Mouse (Mus musculus) G1E (cell line): ENCODE data around the gene Dock10. TPM values are rescaled to one million over a fixed set of nuclear protein-coding genes. Genes with fewer than 3 reads are reported as not detected.

ENCODE experiments used
- ATAC-seq: 2 replicates; pipeline ENCODE4 v1.8.0; 2016; ENCODE audit warnings: mild to moderate bottlenecking; ENCODE audit not compliant: insufficient number of reproducible peaks, poor library complexity, low FRiP score, severe bottlenecking; ENCODE audit errors: extremely low read depth
- DNase-seq: peaks from one replicate; pipeline ENCODE4 v3.0.0; 2012; ENCODE audit warnings: low spot score
- H3K27me3 ChIP-seq: 2 replicates; pipeline ENCODE4 v1.6.1; 2012; ENCODE audit warnings: mild to moderate bottlenecking, low read length, inconsistent platforms; ENCODE audit not compliant: insufficient read depth
- H3K36me3 ChIP-seq: replicated peaks from 2 replicates; pipeline ENCODE3; 2012; ENCODE audit warnings: mild to moderate bottlenecking, inconsistent platforms
- H3K4me1 ChIP-seq: 2 replicates; pipeline ENCODE4 v1.6.1; 2012; ENCODE audit warnings: low read depth, low read length, inconsistent platforms, mixed read lengths; ENCODE audit not compliant: insufficient read depth
- H3K4me3 ChIP-seq: 2 replicates; pipeline ENCODE4 v1.5.1; 2012; ENCODE audit warnings: low read depth, mild to moderate bottlenecking, inconsistent platforms, low read length, moderate library complexity, mixed read lengths
- H3K9me3 ChIP-seq: replicated peaks from 2 replicates; pipeline ENCODE4 v1.6.1; 2012; ENCODE audit warnings: inconsistent platforms
- CTCF ChIP-seq: IDR thresholded peaks from 2 replicates; pipeline ENCODE4 v1.5.1; 2012; ENCODE audit warnings: low read depth, low read length, inconsistent platforms, mixed read lengths
- GATA1 ChIP-seq: IDR thresholded peaks from 2 replicates; pipeline ENCODE4 v1.6.1; 2012; ENCODE audit warnings: borderline replicate concordance, low read length, inconsistent platforms, mixed read lengths
- GATA2 ChIP-seq: IDR thresholded peaks from 2 replicates; pipeline ENCODE4 v1.6.1; 2012; ENCODE audit warnings: low read depth, low read length, inconsistent platforms, borderline replicate concordance
- POLR2AphosphoS5 ChIP-seq: IDR thresholded peaks from 2 replicates; pipeline ENCODE4 v1.6.1; 2012; ENCODE audit warnings: low read depth, low read length, inconsistent platforms; ENCODE audit not compliant: insufficient replicate concordance
- TAL1 ChIP-seq: conservative IDR thresholded peaks from 2 replicates; pipeline ENCODE4 v1.6.1; 2012; ENCODE audit warnings: low read depth, low read length, inconsistent platforms, mixed read lengths
- polyA plus RNA-seq: library from polyadenylated mRNA; stranded (reverse); fragments of >175 nt; gene quantifications from 2 replicates; pipeline ENCODE4 v1.2.3, GENCODE M21; 2012
- total RNA-seq, 2 experiments: library from RNA; stranded (forward) in 1 of 2; stranded (reverse) in 1 of 2; fragments of 200-1000 nt in 1 of 2; fragments of >200 nt in 1 of 2; fragmentation: Nextera tagmentation in 1 of 2; gene quantifications; 2 replicates each; pipeline ENCODE4 v1.2.3; 2014 to 2017

The Dock10 gene
- total and polyA plus RNA-seq, 3 experiments, result 0.76 TPM; not detected in 2

DNA sequence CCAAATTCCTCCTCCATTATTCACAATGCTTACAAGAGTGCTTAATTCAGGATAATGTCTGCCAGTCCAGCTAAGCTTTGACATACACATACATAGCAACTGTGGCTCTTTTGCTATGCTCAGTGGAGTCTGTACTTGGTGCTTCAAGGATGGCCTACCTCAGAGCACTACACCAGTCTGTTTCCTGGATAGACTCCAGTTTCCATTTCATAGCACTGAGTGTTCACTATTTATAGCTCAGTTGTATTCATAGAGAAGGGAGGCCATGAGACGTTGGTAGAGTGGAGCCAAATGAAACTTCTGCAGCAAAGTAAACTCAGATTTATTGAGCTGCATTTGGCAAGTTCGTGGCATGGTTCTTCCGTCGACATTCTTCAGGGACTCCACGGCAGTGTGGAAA is 274.9 kb downstream of the Dock10 start:
- H3K4me1 ChIP-seq, result no peaks in the 10 kb centered on the region
- peaks cover 7% of the 10 kb centered on the region; the same call in 1 of the 2 replicates for H3K9me3 ChIP-seq
- TF ChIP-seq POLR2AphosphoS5, result no peak
- no peak for TF ChIP-seq TAL1
- no peak for TF ChIP-seq GATA2
- no peak for TF ChIP-seq GATA1
- TF ChIP-seq CTCF, result no peak
- DNase-seq (no peak), ATAC-seq (no peak)
- no peaks in the 10 kb centered on the region for H3K36me3 ChIP-seq
- no peak overlapping the region for H3K4me3 ChIP-seq
- no peaks in the 10 kb centered on the region for H3K27me3 ChIP-seq

DNA sequence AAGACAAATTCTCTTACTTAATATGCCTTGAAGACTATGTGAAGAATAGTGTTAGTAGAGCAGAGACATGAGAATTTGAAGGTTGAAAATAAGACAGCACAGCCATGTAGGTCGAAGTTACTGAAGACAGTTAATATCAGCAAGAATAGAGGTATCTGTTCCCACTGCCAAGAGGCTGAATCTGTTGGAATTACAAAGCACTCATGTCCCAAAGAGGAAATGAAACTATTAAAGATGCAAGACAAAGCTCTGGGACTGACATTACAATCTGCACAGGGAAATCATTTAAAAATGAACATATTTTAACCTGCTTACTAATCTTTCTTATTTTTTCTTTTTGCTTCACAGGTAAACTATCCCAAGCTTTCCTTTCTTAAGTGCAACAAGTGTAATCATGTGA is 283.4 kb downstream of the Dock10 start:
- Histone ChIP-seq H3K4me1 (no peaks in the 10 kb centered on the region), H3K36me3 (no peaks in the 10 kb centered on the region), H3K4me3 (no peak overlapping the region), H3K9me3 (peaks cover 3% of the 10 kb centered on the region; the same call in 1 of the 2 replicates), H3K27me3 (no peaks in the 10 kb centered on the region)
- DNase-seq, result no peak
- no peak for ATAC-seq
- no peak for TF ChIP-seq POLR2AphosphoS5
- no peak for TF ChIP-seq GATA1
- no peak for TF ChIP-seq TAL1
- TF ChIP-seq GATA2, result no peak
- TF ChIP-seq CTCF, result no peak

DNA sequence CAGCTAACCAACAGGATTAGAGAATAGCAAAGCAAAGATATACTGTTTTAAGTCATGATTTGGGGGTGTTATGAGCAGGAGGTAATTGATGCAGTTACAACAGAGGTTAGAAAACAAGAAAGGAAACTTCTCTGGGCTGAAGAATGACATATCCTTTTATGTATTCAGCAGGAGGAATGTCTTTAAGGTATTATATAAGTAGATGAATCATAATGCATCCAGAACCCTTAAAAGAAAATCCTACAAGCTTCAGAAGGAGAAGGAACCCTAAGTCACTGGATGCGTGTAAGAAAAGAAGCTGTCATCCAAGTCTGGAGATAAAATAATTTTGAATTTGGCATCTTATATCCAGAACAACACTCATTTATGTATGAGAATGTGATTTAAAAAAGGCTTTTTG is 285.9 kb downstream of the Dock10 start:
- TF ChIP-seq GATA1, result no peak
- no peak for TF ChIP-seq CTCF
- TF ChIP-seq TAL1, result no peak
- no peak for TF ChIP-seq GATA2
- TF ChIP-seq POLR2AphosphoS5, result no peak
- ATAC-seq (no peak), DNase-seq (no peak)
- Histone ChIP-seq H3K9me3 (peaks cover 3% of the 10 kb centered on the region; the same call in 1 of the 2 replicates), H3K27me3 (no peaks in the 10 kb centered on the region), H3K36me3 (no peaks in the 10 kb centered on the region), H3K4me1 (no peaks in the 10 kb centered on the region), H3K4me3 (no peak overlapping the region)

DNA sequence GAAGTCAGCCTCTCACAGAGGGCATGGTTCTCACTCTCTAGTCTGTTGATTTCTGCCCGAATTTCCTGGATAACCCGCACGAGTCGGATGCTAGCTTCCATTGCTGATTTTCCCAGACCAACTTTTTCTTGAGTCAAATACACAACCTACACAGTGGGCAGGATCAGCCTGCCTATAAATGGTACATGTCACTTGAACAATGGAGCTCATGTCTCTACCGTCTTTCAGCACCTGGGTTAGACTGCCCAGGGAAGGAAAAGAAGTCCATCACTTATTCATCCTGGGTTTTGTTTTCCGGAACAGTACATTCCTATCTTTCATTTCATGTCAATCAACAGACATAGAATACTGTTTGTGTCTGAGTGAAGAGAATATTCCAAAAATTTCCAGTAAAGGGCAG is 297.0 kb downstream of the Dock10 start, which contains the start of gene Gm45261:
Gene Gm45261 (minus strand): TSS at position 101 of the 400 bp plus-strand sequence.
- Histone ChIP-seq H3K9me3 (no peaks in the 10 kb centered on the region), H3K4me3 (no peak within 1 kb of the TSS), H3K27me3 (no peaks in the 10 kb centered on the region), H3K4me1 (no peaks in the 10 kb centered on the region), H3K36me3 (no peaks in the 10 kb centered on the region)
- no peak for TF ChIP-seq TAL1
- TF ChIP-seq POLR2AphosphoS5, result no peak
- no peak for TF ChIP-seq CTCF
- no peak for TF ChIP-seq GATA2
- TF ChIP-seq GATA1, result no peak
- DNase-seq (no peak), ATAC-seq (no peak)

DNA sequence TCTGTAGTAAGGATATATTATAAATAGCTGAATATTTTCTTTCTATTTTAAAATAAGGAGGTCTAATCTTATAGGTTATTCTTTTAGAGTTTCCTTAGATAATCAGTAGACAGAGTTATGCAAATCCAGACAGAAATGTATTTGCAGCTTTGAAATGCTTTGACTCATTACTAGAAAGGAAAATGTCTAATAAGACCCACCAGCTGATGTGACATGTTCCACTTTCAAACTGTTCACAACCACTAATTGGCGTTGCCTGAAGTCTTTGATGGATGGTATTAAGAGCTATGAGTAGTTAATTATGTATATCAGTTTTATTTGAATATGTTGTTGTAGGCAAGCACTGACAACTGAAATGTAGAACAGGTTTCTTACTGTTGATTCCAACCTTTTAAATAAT is 298.4 kb downstream of the Dock10 start:
- no peaks in the 10 kb centered on the region for H3K36me3 ChIP-seq
- DNase-seq, result no peak
- no peaks in the 10 kb centered on the region for H3K9me3 ChIP-seq
- no peaks in the 10 kb centered on the region for H3K27me3 ChIP-seq
- ATAC-seq, result no peak
- TF ChIP-seq POLR2AphosphoS5 (no peak), TAL1 (no peak), GATA2 (no peak), GATA1 (no peak), CTCF (no peak)
- no peak overlapping the region for H3K4me3 ChIP-seq
- no peaks in the 10 kb centered on the region for H3K4me1 ChIP-seq

DNA sequence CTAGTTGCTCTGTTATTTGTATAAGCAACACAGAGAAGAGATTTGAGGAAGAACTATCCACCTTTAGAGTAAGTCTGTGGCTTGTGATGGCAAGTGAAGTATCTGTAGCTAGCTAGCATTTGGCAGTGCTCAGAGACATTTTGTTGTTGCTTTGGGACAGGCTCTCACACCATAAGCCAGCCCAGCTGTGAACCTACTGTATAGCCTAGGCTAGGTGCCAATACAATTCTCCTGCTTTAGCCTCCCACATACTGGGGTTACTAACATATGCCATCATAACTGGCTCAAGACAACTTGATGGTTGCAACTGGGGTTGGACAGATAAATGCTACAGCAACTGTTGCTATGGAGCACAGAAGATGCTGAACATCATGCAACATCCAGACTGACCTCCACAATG is 298.9 kb downstream of the Dock10 start:
- ATAC-seq, result no peak
- Histone ChIP-seq H3K4me3 (no peak overlapping the region), H3K4me1 (no peaks in the 10 kb centered on the region), H3K27me3 (no peaks in the 10 kb centered on the region), H3K9me3 (no peaks in the 10 kb centered on the region), H3K36me3 (no peaks in the 10 kb centered on the region)
- no peak for DNase-seq
- no peak for TF ChIP-seq CTCF
- no peak for TF ChIP-seq GATA1
- no peak for TF ChIP-seq GATA2
- TF ChIP-seq POLR2AphosphoS5, result no peak
- no peak for TF ChIP-seq TAL1

DNA sequence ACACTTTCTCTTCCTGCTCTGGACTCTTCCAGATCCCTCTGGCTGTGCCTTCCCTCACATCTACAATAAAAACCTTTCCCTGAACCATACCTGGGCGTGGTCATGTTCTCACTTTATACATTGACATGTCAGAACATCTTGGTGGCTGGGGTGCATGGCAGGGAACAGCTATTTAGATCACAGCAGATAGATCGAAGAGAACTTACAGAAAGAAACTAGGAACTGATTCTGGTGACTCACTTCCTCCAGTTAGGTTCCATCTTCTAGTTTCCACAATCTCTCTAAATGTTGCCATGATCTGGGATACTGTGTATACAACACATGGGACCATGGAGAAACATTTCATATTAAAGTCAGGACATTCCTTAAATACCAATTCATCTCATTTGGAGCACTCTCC is 304.4 kb downstream of the Dock10 start:
- H3K4me1 ChIP-seq, result no peaks in the 10 kb centered on the region
- H3K4me3 ChIP-seq, result no peak overlapping the region
- H3K9me3 ChIP-seq, result no peaks in the 10 kb centered on the region
- no peaks in the 10 kb centered on the region for H3K36me3 ChIP-seq
- ATAC-seq (no peak), DNase-seq (no peak)
- no peaks in the 10 kb centered on the region for H3K27me3 ChIP-seq
- TF ChIP-seq CTCF, result no peak
- no peak for TF ChIP-seq GATA1
- no peak for TF ChIP-seq POLR2AphosphoS5
- no peak for TF ChIP-seq TAL1
- no peak for TF ChIP-seq GATA2
